Mouse (Mus musculus) midbrain, embryonic 14.5 days (tissue): ENCODE measurements around the gene Agbl3. TPM values are rescaled to one million over a fixed set of nuclear protein-coding genes. Genes with fewer than 3 reads are reported as not detected.

Source experiments
- ATAC-seq: fragments of 200-750 bp; cut with Nextera tagmentation; 2 replicates; pipeline ENCODE4 v1.8.0; 2017; ENCODE audit warnings: moderate number of reproducible peaks, moderate library complexity; ENCODE audit not compliant: low FRiP score, low TSS enrichment
- DNase-seq: peaks from one replicate; pipeline ENCODE4 v3.0.0-alpha.2; 2015
- H3K27ac ChIP-seq: fragments of 300-500 bp; sonication (generic); replicated peaks from 2 replicates; pipeline ENCODE4 v1.5.1; 2014; ENCODE audit warnings: mild to moderate bottlenecking, low read depth, low read length, moderate library complexity
- H3K27me3 ChIP-seq: fragments of 300-500 bp; sonication (generic); 2 replicates; pipeline ENCODE4 v1.6.1; 2014; ENCODE audit warnings: low read length, control low read depth, mixed read lengths; ENCODE audit not compliant: control insufficient read depth, insufficient read depth
- H3K36me3 ChIP-seq: fragments of 300-500 bp; sonication (generic); 2 replicates; pipeline ENCODE4 v1.6.1; 2014; ENCODE audit warnings: low read length, control low read depth; ENCODE audit not compliant: control insufficient read depth, insufficient read depth
- H3K4me1 ChIP-seq: fragments of 300-500 bp; sonication (generic); 2 replicates; pipeline ENCODE4 v1.6.1; 2014; ENCODE audit warnings: mild to moderate bottlenecking, antibody characterized with exemption, low read length, control low read depth; ENCODE audit not compliant: control insufficient read depth, insufficient read depth
- H3K4me2 ChIP-seq: fragments of 300-500 bp; sonication (generic); 2 replicates; pipeline ENCODE4 v1.6.1; 2014; ENCODE audit warnings: mild to moderate bottlenecking, low read length, moderate library complexity
- H3K4me3 ChIP-seq: fragments of 300-500 bp; sonication (generic); replicated peaks from 2 replicates; pipeline ENCODE4 v1.5.1; 2014; ENCODE audit warnings: low read depth, low read length
- H3K9ac ChIP-seq: fragments of 300-500 bp; sonication (generic); replicated peaks from 2 replicates; pipeline ENCODE4 v1.6.1; 2014; ENCODE audit warnings: mild to moderate bottlenecking, low read length, moderate library complexity
- H3K9me3 ChIP-seq: fragments of 300-500 bp; sonication (generic); 2 replicates; pipeline ENCODE4 v1.6.1; 2016; ENCODE audit warnings: low read length, control low read depth, mixed read lengths; ENCODE audit not compliant: control insufficient read depth
- WGBS: fragments of 180-500 bp; shearing (Covaris S2); extraction: QIAGEN DNeasy Blood & Tissue Kit; methylation state at CpG from one replicate; pipeline ENCODE4 v1.1.7; 2014; 5-methylcytosine and 5-hydroxymethylcytosine counted together
- polyA plus RNA-seq: library from polyadenylated mRNA; unstranded; fragments of >200 nt; fragmentation: Nextera tagmentation; extraction: Ambion mirVana; gene quantifications from 2 replicates; pipeline ENCODE4 v1.2.1, GENCODE M21; 2014

The Agbl3 gene
- polyA plus RNA-seq, 1 experiment from 2014 or later = 14.7 TPM

GRCm38 (mm10) chr6:34884724-34885123, 104.5 kb downstream of the Agbl3 start:
- no peak overlapping the region for H3K4me2 ChIP-seq
- DNase-seq = no peak
- H3K9ac ChIP-seq = no peak overlapping the region
- peaks cover 55% of the 10 kb centered on the region for H3K36me3 ChIP-seq
- no peak overlapping the region for H3K27ac ChIP-seq
- H3K4me3 ChIP-seq = no peak overlapping the region
- WGBS = 97% methylated on average over 7 of the region's 7 CpGs
- ATAC-seq = no peak
- peaks cover 16% of the 10 kb centered on the region for H3K4me1 ChIP-seq
- no peaks in the 10 kb centered on the region for H3K27me3 ChIP-seq
- no peaks in the 10 kb centered on the region for H3K9me3 ChIP-seq

GRCm38 (mm10) chr6:34887131-34887850, 107.1 kb downstream of the Agbl3 start:
- Histone ChIP-seq H3K4me2 (no peak overlapping the region), H3K27me3 (no peaks in the 10 kb centered on the region), H3K9me3 (no peaks in the 10 kb centered on the region), H3K4me1 (peaks cover 16% of the 10 kb centered on the region), H3K27ac (peak overlapping the region; percentile 43), H3K9ac (no peak overlapping the region), H3K4me3 (no peak overlapping the region), H3K36me3 (peaks cover 59% of the 10 kb centered on the region)
- peak; percentile 57 for DNase-seq
- WGBS = 12% methylated on average over 6 of the region's 6 CpGs
- ATAC-seq = peak; percentile 63

DNA sequence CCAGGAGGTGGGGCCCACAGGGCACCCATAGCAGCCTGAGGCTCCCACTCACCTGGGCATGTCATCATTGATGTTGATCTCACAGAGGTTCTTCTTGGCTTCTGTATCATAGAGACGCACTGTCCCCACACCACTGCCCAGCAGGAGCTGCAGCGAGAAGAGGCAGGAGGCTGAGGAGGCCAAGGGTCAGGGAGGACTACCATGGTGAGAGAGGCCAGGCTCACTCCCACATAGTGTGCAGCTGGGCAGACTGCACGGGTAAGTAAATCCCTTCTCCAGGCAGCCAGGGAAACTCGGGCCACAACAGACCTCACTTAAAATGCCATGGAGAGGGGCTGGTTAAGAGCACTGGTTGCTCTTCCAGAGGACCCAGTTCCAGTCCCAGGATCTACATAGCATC, 109.0 kb downstream of the Agbl3 start:
- Histone ChIP-seq H3K27me3 (no peaks in the 10 kb centered on the region), H3K27ac (no peak overlapping the region), H3K4me2 (no peak overlapping the region), H3K4me3 (no peak overlapping the region), H3K36me3 (peaks cover 64% of the 10 kb centered on the region), H3K4me1 (peaks cover 16% of the 10 kb centered on the region), H3K9ac (no peak overlapping the region), H3K9me3 (no peaks in the 10 kb centered on the region)
- ATAC-seq (no peak), DNase-seq (no peak)
- 24% methylated on average over 4 of the region's 4 CpGs for WGBS

DNA sequence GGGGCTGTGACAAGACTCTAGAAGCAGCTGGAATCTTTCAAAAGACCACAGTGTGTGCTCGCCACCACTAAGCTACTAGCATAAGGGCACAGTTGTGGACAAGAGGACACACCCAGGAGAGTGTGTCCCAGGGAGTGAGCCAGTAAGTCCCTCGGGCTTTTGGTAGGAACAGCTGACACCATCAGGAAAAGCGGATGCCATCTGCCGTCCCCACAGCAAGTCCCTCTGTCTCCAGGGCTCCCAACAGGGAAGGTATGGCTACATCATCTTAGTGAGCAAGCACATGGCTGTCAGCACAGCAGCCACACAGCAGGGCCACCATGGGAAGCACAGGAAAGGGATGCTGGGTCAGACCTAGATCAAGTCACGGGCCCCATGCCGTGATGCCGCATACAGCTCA, 115.3 kb downstream of the Agbl3 start:
- WGBS = 88% methylated on average over 7 of the region's 7 CpGs
- no peak overlapping the region for H3K27ac ChIP-seq
- no peaks in the 10 kb centered on the region for H3K9me3 ChIP-seq
- ATAC-seq (no peak), DNase-seq (no peak)
- no peak overlapping the region for H3K4me3 ChIP-seq
- no peak overlapping the region for H3K9ac ChIP-seq
- peaks cover 77% of the 10 kb centered on the region for H3K36me3 ChIP-seq
- no peaks in the 10 kb centered on the region for H3K27me3 ChIP-seq
- no peak overlapping the region for H3K4me2 ChIP-seq
- no peaks in the 10 kb centered on the region for H3K4me1 ChIP-seq

DNA sequence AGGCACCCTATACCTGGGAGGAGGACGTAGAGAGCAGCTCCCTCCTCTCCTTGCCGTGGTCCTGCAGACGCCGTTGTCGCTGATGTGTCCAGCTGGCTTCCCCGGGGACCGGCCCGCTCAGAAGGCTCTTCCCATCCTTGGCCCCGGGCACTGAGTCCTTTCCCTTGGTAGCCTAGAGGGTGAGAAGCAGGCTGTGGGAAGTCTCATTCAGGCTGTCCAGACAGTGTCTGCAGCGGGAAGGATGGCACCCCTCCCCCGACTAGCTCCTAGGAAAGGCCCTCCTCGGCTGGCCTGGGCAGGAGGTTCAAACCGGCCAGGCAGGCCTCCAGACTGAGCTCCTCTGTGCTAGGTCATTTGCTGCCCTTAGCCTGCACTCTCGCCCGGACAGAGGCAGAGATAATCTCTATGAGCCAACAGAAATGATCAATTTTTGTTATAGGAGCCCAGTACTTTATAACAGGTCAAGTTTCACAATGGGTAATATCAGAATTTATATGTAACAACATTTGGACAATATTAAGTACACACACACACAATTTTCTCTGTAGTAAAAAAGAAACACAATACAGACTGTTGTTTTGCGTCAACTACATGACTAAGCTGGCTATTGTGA, 116.0 kb downstream of the Agbl3 start:
- 50% methylated on average over 16 of the region's 16 CpGs for WGBS
- H3K4me2 ChIP-seq = no peak overlapping the region
- ATAC-seq (no peak), DNase-seq (no peak)
- no peaks in the 10 kb centered on the region for H3K4me1 ChIP-seq
- no peaks in the 10 kb centered on the region for H3K27me3 ChIP-seq
- no peaks in the 10 kb centered on the region for H3K9me3 ChIP-seq
- H3K4me3 ChIP-seq = no peak overlapping the region
- peaks cover 77% of the 10 kb centered on the region for H3K36me3 ChIP-seq
- no peak overlapping the region for H3K9ac ChIP-seq
- H3K27ac ChIP-seq = no peak overlapping the region

GRCm38 (mm10) chr6:34899127-34899526, 118.9 kb downstream of the Agbl3 start:
- WGBS = 91% methylated on average over 2 of the region's 2 CpGs
- no peak for DNase-seq

DNA sequence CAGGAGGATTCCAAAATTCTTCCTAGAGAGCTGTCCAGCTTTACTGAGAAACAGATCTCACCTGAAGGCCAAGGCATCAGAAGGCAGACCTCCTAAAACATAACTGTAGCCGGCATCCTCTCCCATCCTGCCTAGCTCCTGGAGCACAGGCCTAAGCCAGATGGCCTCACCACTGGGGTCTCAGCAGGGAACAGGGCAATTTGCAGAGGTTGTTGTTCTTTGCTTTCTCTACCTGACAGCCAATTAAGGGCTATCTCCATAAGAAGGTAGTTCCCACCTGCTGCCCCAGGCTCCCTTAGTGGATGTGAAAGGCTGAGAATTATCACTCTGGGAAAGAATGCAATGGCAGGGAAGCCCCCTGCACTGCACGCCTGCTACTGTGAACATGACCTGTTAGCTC, 120.8 kb downstream of the Agbl3 start:
- DNase-seq (no peak), ATAC-seq (no peak)
- WGBS = 75% methylated on average over 2 of the region's 2 CpGs
- H3K9me3 ChIP-seq = no peaks in the 10 kb centered on the region
- no peak overlapping the region for H3K4me2 ChIP-seq
- H3K4me1 ChIP-seq = no peaks in the 10 kb centered on the region
- no peak overlapping the region for H3K27ac ChIP-seq
- H3K4me3 ChIP-seq = no peak overlapping the region
- H3K9ac ChIP-seq = no peak overlapping the region
- H3K27me3 ChIP-seq = no peaks in the 10 kb centered on the region
- H3K36me3 ChIP-seq = peaks cover 69% of the 10 kb centered on the region

More at GRCm38 (mm10) chr6:34899127-34899526, 118.9 kb downstream of the Agbl3 start:
- no peak overlapping the region for H3K9ac ChIP-seq
- H3K4me1 ChIP-seq = no peaks in the 10 kb centered on the region
- H3K4me3 ChIP-seq = no peak overlapping the region
- no peaks in the 10 kb centered on the region for H3K9me3 ChIP-seq
- H3K27ac ChIP-seq = no peak overlapping the region
- no peak for ATAC-seq
- H3K4me2 ChIP-seq = no peak overlapping the region
- no peaks in the 10 kb centered on the region for H3K27me3 ChIP-seq
- peaks cover 67% of the 10 kb centered on the region for H3K36me3 ChIP-seq

DNA sequence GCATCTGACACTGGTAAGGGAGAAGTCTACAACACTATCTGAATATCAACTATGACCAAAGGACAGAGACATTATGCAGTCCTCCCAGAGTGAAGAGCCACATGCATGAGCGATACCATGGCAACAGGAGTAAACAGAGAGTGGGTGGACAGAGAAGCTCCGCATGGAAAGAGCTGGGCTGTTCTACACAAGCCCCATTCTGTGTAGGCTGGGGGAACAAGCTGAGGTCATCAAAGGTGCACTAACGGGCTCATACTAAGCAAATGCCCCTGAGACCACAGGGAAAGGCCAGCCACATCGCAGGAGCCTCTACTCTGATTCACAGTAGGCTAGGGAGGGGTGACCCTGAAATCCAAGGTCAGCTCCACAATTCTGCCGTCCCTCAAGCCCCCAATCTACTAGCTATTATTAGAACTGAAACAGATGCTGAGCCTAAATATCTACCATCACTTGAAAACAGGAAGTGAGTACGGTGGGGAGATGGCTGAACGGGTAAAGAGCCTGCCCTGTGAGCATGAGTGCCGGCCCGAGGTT, 121.7 kb downstream of the Agbl3 start:
- no peak for ATAC-seq
- no peak for DNase-seq

GRCm38 (mm10) chr6:34902578-34902977, 122.3 kb downstream of the Agbl3 start:
- Histone ChIP-seq H3K9ac (no peak overlapping the region), H3K4me1 (no peaks in the 10 kb centered on the region), H3K9me3 (no peaks in the 10 kb centered on the region), H3K36me3 (peaks cover 68% of the 10 kb centered on the region), H3K27ac (no peak overlapping the region), H3K27me3 (no peaks in the 10 kb centered on the region), H3K4me2 (no peak overlapping the region), H3K4me3 (no peak overlapping the region)
- no peak for ATAC-seq
- 90% methylated on average over 7 of the region's 7 CpGs for WGBS
- DNase-seq = no peak

More for the DNA sequence above, 121.7 kb downstream of the Agbl3 start:
- Histone ChIP-seq H3K4me3 (no peak overlapping the region), H3K36me3 (peaks cover 73% of the 10 kb centered on the region), H3K9ac (no peak overlapping the region), H3K27me3 (no peaks in the 10 kb centered on the region), H3K27ac (no peak overlapping the region), H3K4me1 (no peaks in the 10 kb centered on the region), H3K4me2 (no peak overlapping the region), H3K9me3 (no peaks in the 10 kb centered on the region)
- WGBS = 71% methylated on average over 9 of the region's 9 CpGs
